In the genomic region with DNA sequence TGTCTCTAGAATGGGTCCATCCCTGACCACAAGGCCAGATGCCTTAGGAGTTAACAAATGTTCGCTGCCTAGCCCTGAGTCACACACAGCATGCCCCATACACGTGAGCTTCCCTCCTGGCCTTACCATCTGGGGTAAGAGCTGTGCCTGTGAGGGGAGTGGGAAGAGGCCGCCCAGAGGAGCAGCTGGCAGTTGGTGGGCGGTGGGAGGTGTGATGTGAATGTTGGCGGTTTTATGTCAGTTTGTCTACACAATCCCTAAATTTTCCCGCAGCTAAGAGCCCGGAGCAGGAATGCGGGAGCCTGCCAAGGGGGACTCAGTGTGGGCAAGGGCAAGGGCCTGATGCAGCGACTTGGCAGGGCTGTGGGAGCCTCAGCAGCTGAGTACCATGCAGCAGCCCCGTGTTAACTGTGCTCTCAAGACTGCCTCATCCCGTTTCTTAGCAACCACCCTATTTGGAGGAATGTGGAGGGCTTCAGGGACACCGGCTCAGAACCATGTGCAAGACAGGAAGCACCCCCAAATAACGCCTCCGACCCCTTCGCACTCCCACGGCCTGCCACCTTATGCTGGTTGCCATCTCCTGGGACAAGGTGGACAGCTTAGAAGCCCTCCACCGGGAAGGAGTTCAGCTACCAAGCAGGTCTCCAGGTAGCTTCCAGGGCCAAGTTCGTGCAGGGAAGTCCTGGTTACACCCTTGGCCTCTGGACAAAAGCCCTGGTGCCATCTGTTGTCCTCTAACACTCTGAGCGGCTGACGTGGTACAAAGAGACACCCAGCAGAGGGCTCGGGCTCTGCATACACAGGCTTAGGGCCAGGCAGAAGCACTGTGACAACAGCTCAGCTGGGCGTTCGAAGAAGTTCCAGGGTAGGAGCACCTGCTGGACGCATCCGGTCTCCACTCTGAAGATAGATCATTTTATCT, we compare ENCODE assay signal across 8 mouse cellular contexts. TPM values are rescaled to one million over a fixed set of nuclear protein-coding genes. Genes with fewer than 3 reads are reported as not detected.
DNase-seq lines count a peak whose midpoint lies in the region; ATAC-seq and TF ChIP-seq lines count a peak whose summit lies in the region.

No protein-coding gene starts in this region.

- peak; percentile 63 for ATAC-seq in intestine, embryonic 16.5 days
- ATAC-seq in erythroid progenitor cell, adult 5-6 weeks (replicated peaks; ENCODE audit: low FRiP score, poor library complexity, severe bottlenecking): no peak

- H3K27me3 ChIP-seq in spleen, adult 2 months (ENCODE audit: control insufficient read depth, insufficient read depth, low read length): no peaks in the 10 kb centered on the region
- no peaks in the 10 kb centered on the region for H3K27me3 ChIP-seq in intestine, embryonic 16.5 days (replicated peaks; ENCODE audit: control insufficient read depth, insufficient read depth, low read length)
- H3K27me3 ChIP-seq in midbrain, embryonic 10.5 days (ENCODE audit: low read depth, poor library complexity, severe bottlenecking): no peaks in the 10 kb centered on the region; the same call in 1 of the 2 replicates

- H3K27ac ChIP-seq in spleen, adult 2 months (ENCODE audit: insufficient read depth, low read length): peak overlapping the region; percentile 69
- 0 out of 2 replicates have a peak overlapping the region, but pooled peaks have one; percentile 45 for H3K27ac ChIP-seq in embryonic fibroblast, embryonic 13.5 days (ENCODE audit: insufficient read depth, low read length)
- peak overlapping the region; percentile 27; the same call in 1 of the 2 replicates for H3K27ac ChIP-seq in intestine, embryonic 16.5 days (ENCODE audit: low read length)
- peak overlapping the region; percentile 71 for H3K27ac ChIP-seq in midbrain, embryonic 10.5 days (replicated peaks)

- peak overlapping the region; percentile 46; the same call in 1 of the 2 replicates for H3K4me2 ChIP-seq in intestine, embryonic 16.5 days (ENCODE audit: low read depth, low read length)

- peaks cover 26% of the 10 kb centered on the region; the same call in 1 of the 2 replicates for H3K4me1 ChIP-seq in spleen, adult 2 months (ENCODE audit: control insufficient read depth, insufficient read depth, insufficient read length)
- peaks cover 11% of the 10 kb centered on the region for H3K4me1 ChIP-seq in embryonic fibroblast, embryonic 13.5 days (ENCODE audit: control insufficient read depth, insufficient read depth, low read length)
- H3K4me1 ChIP-seq in intestine, embryonic 16.5 days (ENCODE audit: control insufficient read depth, insufficient read depth, low read length): peaks cover 16% of the 10 kb centered on the region
- peaks cover 32% of the 10 kb centered on the region for H3K4me1 ChIP-seq in midbrain, embryonic 10.5 days

- no peaks in the 10 kb centered on the region for H3K9me3 ChIP-seq in intestine, embryonic 16.5 days (ENCODE audit: control insufficient read depth, low read length)
- H3K9me3 ChIP-seq in midbrain, embryonic 10.5 days (replicated peaks): no peaks in the 10 kb centered on the region

- DNase-seq in spleen, adult 2 months (ENCODE audit: low read depth in 1 of 2, low spot score in 2 of 2): no peak
- no peak for DNase-seq in spleen, adult 12 weeks (ENCODE audit: low spot score)
- DNase-seq in midbrain, embryonic 10.5 days (ENCODE audit: low spot score): peak; percentile 48
- DNase-seq in adrenal gland, adult (ENCODE audit: inconsistent age in 2 of 2, low spot score in 1 of 2): no peak
- DNase-seq in kidney, postnatal 36 days: no peak

- no peaks in the 10 kb centered on the region; the same call in none of the 2 replicates for H3K36me3 ChIP-seq in spleen, adult 2 months (ENCODE audit: control insufficient read depth, insufficient read depth, low read length)
- no peaks in the 10 kb centered on the region for H3K36me3 ChIP-seq in intestine, embryonic 16.5 days (ENCODE audit: control insufficient read depth, insufficient read depth, low read length)
- H3K36me3 ChIP-seq in midbrain, embryonic 10.5 days: no peaks in the 10 kb centered on the region

- 85% methylated on average over 25 of the region's 25 CpGs for WGBS in spleen, adult 2 months
- WGBS in intestine, embryonic 16.5 days: 44% methylated on average over 25 of the region's 25 CpGs
- 46% methylated on average over 25 of the region's 25 CpGs for whole genome bisulfite sequencing in midbrain, embryonic 10.5 days

- TF ChIP-seq CTCF in spleen, adult 2 months (IDR thresholded peaks at IDR 0.05; ENCODE audit: extremely low read depth, insufficient read depth, insufficient read length, insufficient replicate concordance): no peak
- no peak for TF ChIP-seq CTCF in embryonic fibroblast, embryonic 13.5 days (IDR thresholded peaks at IDR 0.05; ENCODE audit: borderline replicate concordance, insufficient read depth, low read length)

- no peak overlapping the region for H3K4me3 ChIP-seq in spleen, adult 2 months (ENCODE audit: extremely low read depth, insufficient read depth, insufficient read length)
- H3K4me3 ChIP-seq in embryonic fibroblast, embryonic 13.5 days (ENCODE audit: insufficient read depth, low read length): no peak overlapping the region
- H3K4me3 ChIP-seq in intestine, embryonic 16.5 days (ENCODE audit: low read length): peak overlapping the region; percentile 43
- peak overlapping the region; percentile 48; the same call in 1 of the 2 replicates for H3K4me3 ChIP-seq in midbrain, embryonic 10.5 days

- no peak for TF ChIP-seq POLR2A in spleen, adult 2 months (IDR thresholded peaks at IDR 0.05; ENCODE audit: low read depth, low read length)
- no peak for TF ChIP-seq POLR2A in embryonic fibroblast, embryonic 13.5 days (IDR thresholded peaks at IDR 0.05; ENCODE audit: low read depth, low read length)

- 0 out of 2 replicates have a peak overlapping the region, but pooled peaks have one; percentile 31 for H3K9ac ChIP-seq in intestine, embryonic 16.5 days (ENCODE audit: low read depth, low read length)

RNA-seq across cellular contexts. Expression of gene Elk3, which starts 35.5 kb away (rescaled TPM):
- polyA plus RNA-seq in spleen, adult 2 months (2012; rRNA removed): 37.4 and 48.6 TPM in 2 replicates
- polyA plus RNA-seq in embryonic fibroblast, embryonic 13.5 days (2011; ENCODE audit: insufficient read length, low read depth, missing spikeins): 86.5 and 103 TPM in 2 replicates
- 14.6 and 18.0 TPM in 2 replicates for polyA plus RNA-seq in intestine, embryonic 16.5 days (2015; fragmentation: Nextera tagmentation; extraction: Ambion mirVana)
- polyA plus RNA-seq in midbrain, embryonic 10.5 days (2016; fragmentation: Nextera tagmentation; extraction: Ambion mirVana): 9.8 and 10.6 TPM in 2 replicates
- 3.2 and 5.0 TPM in 2 replicates for total RNA-seq in erythroid progenitor cell, adult 5-6 weeks (2015; ENCODE audit: low replicate concordance)
- total RNA-seq in erythroid progenitor cell, adult 5-6 weeks (2017; ENCODE audit: low replicate concordance): 3.5 and 3.9 TPM in 2 replicates

Comparison
In these comparisons a context has a peak if more than half of its experiments do, and no peak if none do; other contexts are left out.
1. H3K4me3 ChIP-seq: peak in intestine, embryonic 16.5 days (single experiment) and midbrain, embryonic 10.5 days (single experiment); none in spleen, adult 2 months (single experiment) and embryonic fibroblast, embryonic 13.5 days (single experiment).
2. Peak in every context shown above with its lines, with median percentiles within 50 percentile points of each other: H3K27ac ChIP-seq.